Mouse (Mus musculus): ENCODE data around the gene Pdzd3.

Pdzd3 gene

GRCm38 (mm10) chr9:44209416-44209815, 41.9 kb downstream of the Pdzd3 start:
- CTCF ChIA-PET: no interaction called here

DNA sequence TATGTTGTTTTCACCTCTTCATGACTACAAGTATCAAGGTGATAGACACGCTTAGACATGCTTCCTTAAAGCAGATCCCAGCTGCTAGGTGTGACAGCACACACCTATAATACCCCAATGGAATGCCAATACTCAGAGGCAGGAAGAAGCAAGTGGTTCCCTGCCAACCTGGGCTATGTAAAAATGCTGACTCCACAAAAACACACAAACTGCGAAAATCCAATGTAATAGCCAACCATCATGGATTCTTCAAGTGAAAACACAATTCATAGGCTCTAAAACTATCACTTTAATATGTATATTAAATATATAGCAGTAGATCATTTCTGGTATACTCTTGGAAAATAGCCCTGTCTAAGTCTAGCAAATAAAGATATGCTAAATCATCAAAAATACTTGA, 43.4 kb downstream of the Pdzd3 start:
- CTCF ChIA-PET: interaction anchor here (0.6 to 1.4 kb wide), 2 partner anchors 12 to 506 kb away, joined by 4 read pairs; no protein-coding TSS in a partner anchor

GRCm38 (mm10) chr9:44200458-44200857, 50.8 kb downstream of the Pdzd3 start:
- CTCF ChIA-PET: interaction anchor here (0.6 to 0.7 kb wide), 3 partner anchors 40 to 769 kb away, joined by 3 to 4 read pairs (median 3); partner anchors contain the start of gene Ccdc153

- CTCF ChIA-PET: interaction anchor here (0.6 to 0.7 kb wide), 2 partner anchors 24 to 57 kb away, joined by 3 read pairs; no protein-coding TSS in a partner anchor
These were observed 51.7 kb downstream of the Pdzd3 start for GRCm38 (mm10) chr9:44199580-44199979.

DNA sequence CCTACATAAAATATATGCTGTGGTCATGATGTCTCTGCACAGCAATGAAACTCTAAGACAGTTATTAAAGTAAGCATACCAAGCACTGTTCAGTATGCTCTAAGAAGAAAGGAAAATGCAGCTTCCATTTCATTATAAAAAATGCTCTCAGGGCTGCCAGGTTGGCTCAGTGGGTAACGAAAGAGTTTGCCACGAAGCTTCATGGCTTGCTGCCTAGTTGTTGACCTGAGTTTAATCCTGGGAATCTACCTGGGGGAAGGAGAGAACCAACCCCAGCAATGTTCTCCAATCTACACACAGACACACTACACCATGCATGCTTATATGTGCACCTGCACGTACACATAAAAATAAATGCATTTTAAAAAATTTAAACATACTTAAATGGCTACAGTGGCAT, 52.1 kb downstream of the Pdzd3 start:
- CTCF ChIA-PET: no interaction called here
